In genomic region chr6:87522236-87522635, GRCm38 (mm10) we compare ENCODE assay signal across 8 mouse cellular contexts. TPM values are rescaled to one million over a fixed set of nuclear protein-coding genes. Genes with fewer than 3 reads are reported as not detected.
DNase-seq lines count a peak whose midpoint lies in the region; ATAC-seq and TF ChIP-seq lines count a peak whose summit lies in the region.

No protein-coding gene starts in this region.

- no peak overlapping the region for H3K4me3 ChIP-seq in heart, adult 2 months

- H3K79me2 ChIP-seq in heart, adult 2 months (replicated peaks; ENCODE audit: control insufficient read depth, insufficient read depth, low read length): no peaks in the 10 kb centered on the region

- no peaks in the 10 kb centered on the region for H3K36me3 ChIP-seq in heart, adult 2 months (ENCODE audit: control insufficient read depth, insufficient read depth, low read length)

- WGBS in heart, adult 2 months: 22% methylated on average over 3 of the region's 3 CpGs

- TF ChIP-seq EP300 in heart, adult 2 months (IDR thresholded peaks at IDR 0.05; ENCODE audit: insufficient read depth, low read depth, low read length): no peak

- peak in 1 of 2 experiments; percentile 66 for DNase-seq in heart, adult 2 months
- DNase-seq in heart, postnatal 25 days (ENCODE audit: low spot score): no peak
- DNase-seq in urinary bladder, postnatal 14 days (ENCODE audit: low spot score): peak; percentile 69
- DNase-seq in urinary bladder, adult 2 months (ENCODE audit: low spot score): no peak
- peak; percentile 52 for DNase-seq in embryo, embryonic 11 days
- DNase-seq in layer of hippocampus, adult 9-10 months (ENCODE audit: low spot score): peak; percentile 55
- no peak for DNase-seq in thymus, postnatal 0 days (ENCODE audit: low spot score)

- no peak overlapping the region for H3K9ac ChIP-seq in heart, adult 2 months (ENCODE audit: low read depth, low read length)

- H3K4me1 ChIP-seq in heart, adult 2 months (ENCODE audit: control insufficient read depth, insufficient read depth, low read length): no peaks in the 10 kb centered on the region

- H3K27ac ChIP-seq in heart, adult 2 months: no peak overlapping the region

- intact Hi-C loops in heart, adult 2 months (cut with DNase I): loop anchor here (5.0 kb wide), 1 partner anchor 125 kb away; no protein-coding TSS in a partner anchor
- intact Hi-C loops in heart, postnatal 25 days (cut with DNase I): loop anchor here (2.0 to 5.0 kb wide), 2 partner anchors 55 to 125 kb away; no protein-coding TSS in a partner anchor

- TF ChIP-seq CTCF in heart, adult 2 months (IDR thresholded peaks at IDR 0.05): peak; percentile 77

- no peak for ATAC-seq in erythroblast, adult 5-6 weeks (replicated peaks; ENCODE audit: low FRiP score, poor library complexity, severe bottlenecking)

- no peak for TF ChIP-seq POLR2A in heart, adult 2 months (IDR thresholded peaks at IDR 0.05; ENCODE audit: insufficient read depth, low read depth, low read length)

- no peaks in the 10 kb centered on the region for H3K27me3 ChIP-seq in heart, adult 2 months (ENCODE audit: control insufficient read depth, insufficient read depth, low read length)

RNA-seq across cellular contexts. Expression of gene Arhgap25, which starts 10.8 kb away (rescaled TPM):
- 1 to 10 TPM; 3.2 to 3.8 TPM for total RNA-seq in heart, adult 2 months (2021)
- polyA plus RNA-seq in heart, adult 2 months (2012; rRNA removed): 1.8 and 1.9 TPM in 2 replicates
- total RNA-seq in heart, postnatal 25 days (2021): 1 to 10 TPM; 3.1 to 3.8 TPM
- 2.3 and 2.7 TPM in 2 replicates for polyA plus RNA-seq in urinary bladder, adult 2 months (2012; rRNA removed)
- total RNA-seq in erythroblast, adult 5-6 weeks (2015; ENCODE audit: low replicate concordance): 9.2 and 14.2 TPM in 2 replicates
- total RNA-seq in erythroblast, adult 5-6 weeks (2017; ENCODE audit: low replicate concordance): 8.2 and 19.2 TPM in 2 replicates
- 34.5 and 34.6 TPM in 2 replicates for polyA plus RNA-seq in thymus, postnatal 0 days (2015; fragmentation: Nextera tagmentation; extraction: Ambion mirVana)

Comparison
In these comparisons a context has a peak if more than half of its experiments do, and no peak if none do; other contexts are left out.
1. DNase-seq: peak in urinary bladder, postnatal 14 days (single experiment), embryo, embryonic 11 days (single experiment) and layer of hippocampus, adult 9-10 months (single experiment); none in heart, postnatal 25 days (single experiment), urinary bladder, adult 2 months (single experiment) and thymus, postnatal 0 days (single experiment).